Mouse (Mus musculus) hindbrain, embryonic 15.5 days (tissue): ENCODE measurements around the gene Fam71e2. TPM values are rescaled to one million over a fixed set of nuclear protein-coding genes. Genes with fewer than 3 reads are reported as not detected.

Source experiments
- ATAC-seq: fragments of 200-750 bp; cut with Nextera tagmentation; 2 replicates; pipeline ENCODE4 v1.8.0; 2017; ENCODE audit warnings: low read depth, moderate number of reproducible peaks, moderate TSS enrichment; ENCODE audit not compliant: low FRiP score
- H3K27ac ChIP-seq: fragments of 300-500 bp; sonication (generic); replicated peaks from 2 replicates; pipeline ENCODE4 v1.5.1; 2015; ENCODE audit warnings: mild to moderate bottlenecking, inconsistent platforms
- H3K27me3 ChIP-seq: fragments of 300-500 bp; sonication (generic); 2 replicates; pipeline ENCODE4 v1.6.1; 2015; ENCODE audit warnings: control low read depth, inconsistent platforms
- H3K36me3 ChIP-seq: fragments of 300-500 bp; sonication (generic); 2 replicates; pipeline ENCODE4 v1.6.1; 2015; ENCODE audit warnings: control low read depth, inconsistent platforms
- H3K4me1 ChIP-seq: fragments of 300-500 bp; sonication (generic); replicated peaks from 2 replicates; pipeline ENCODE4 v1.6.1; 2015; ENCODE audit warnings: control low read depth, inconsistent platforms
- H3K4me2 ChIP-seq: fragments of 300-500 bp; sonication (generic); 2 replicates; pipeline ENCODE4 v1.6.1; 2015; ENCODE audit warnings: moderate library complexity, mild to moderate bottlenecking, inconsistent platforms
- H3K4me3 ChIP-seq: fragments of 300-500 bp; sonication (generic); 2 replicates; pipeline ENCODE4 v1.5.1; 2015; ENCODE audit warnings: mild to moderate bottlenecking, inconsistent platforms
- H3K9ac ChIP-seq: fragments of 300-500 bp; sonication (generic); 2 replicates; pipeline ENCODE4 v1.6.1; 2015; ENCODE audit warnings: inconsistent platforms
- H3K9me3 ChIP-seq: fragments of 300-500 bp; sonication (generic); 2 replicates; pipeline ENCODE4 v1.6.1; 2016; ENCODE audit warnings: control low read depth, inconsistent platforms
- WGBS: fragments of 180-500 bp; shearing (Covaris S2); methylation state at CpG from one replicate; pipeline ENCODE4 v1.1.7; 2015; 5-methylcytosine and 5-hydroxymethylcytosine counted together
- polyA plus RNA-seq: library from polyadenylated mRNA; unstranded; fragments of >200 nt; fragmentation: Nextera tagmentation; extraction: Ambion mirVana; gene quantifications from 2 replicates; pipeline ENCODE4 v1.2.1, GENCODE M21; 2015

The Fam71e2 gene
- polyA plus RNA-seq, 1 experiment from 2014 or later: not detected

DNA sequence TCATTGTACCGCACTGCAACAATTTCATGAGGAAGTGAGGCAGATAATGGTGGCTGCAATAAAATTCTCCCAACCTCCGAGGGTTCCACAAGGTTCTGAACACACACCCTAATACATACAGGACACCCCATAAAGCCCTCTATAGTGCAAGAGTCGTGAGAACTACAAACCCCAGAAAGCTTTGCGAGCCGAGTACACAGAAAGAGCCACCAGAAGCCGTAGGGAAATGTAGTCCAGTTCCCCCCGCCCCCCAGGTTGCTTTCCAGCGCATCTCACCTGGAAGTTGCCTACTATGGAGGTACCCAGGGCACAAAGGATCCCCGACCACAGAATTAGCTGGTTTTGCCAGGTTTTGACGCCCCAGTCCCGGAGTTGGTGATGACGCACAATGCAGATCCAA, 47.6 kb downstream of the Fam71e2 start:
- Histone ChIP-seq H3K27me3 (no peaks in the 10 kb centered on the region), H3K4me1 (no peaks in the 10 kb centered on the region), H3K4me3 (peak overlapping the region; percentile 25), H3K27ac (no peak overlapping the region), H3K9ac (peak overlapping the region; percentile 28; the same call in 1 of the 2 replicates), H3K36me3 (no peaks in the 10 kb centered on the region), H3K9me3 (no peaks in the 10 kb centered on the region), H3K4me2 (peak overlapping the region; percentile 55)
- ATAC-seq: peak; percentile 79
- WGBS: 45% methylated on average over 12 of the region's 12 CpGs

- no peaks in the 10 kb centered on the region for H3K9me3 ChIP-seq
- H3K4me2 ChIP-seq: no peak overlapping the region
- no peak for ATAC-seq
- WGBS: 97% methylated on average over 3 of the region's 3 CpGs
- peaks cover 31% of the 10 kb centered on the region for H3K36me3 ChIP-seq
- no peak overlapping the region for H3K4me3 ChIP-seq
- no peak overlapping the region for H3K9ac ChIP-seq
- no peak overlapping the region for H3K27ac ChIP-seq
- no peaks in the 10 kb centered on the region for H3K27me3 ChIP-seq
- no peaks in the 10 kb centered on the region for H3K4me1 ChIP-seq
Observed at GRCm38 (mm10) chr7:4719276-4719675, 51.8 kb downstream of the Fam71e2 start.

DNA sequence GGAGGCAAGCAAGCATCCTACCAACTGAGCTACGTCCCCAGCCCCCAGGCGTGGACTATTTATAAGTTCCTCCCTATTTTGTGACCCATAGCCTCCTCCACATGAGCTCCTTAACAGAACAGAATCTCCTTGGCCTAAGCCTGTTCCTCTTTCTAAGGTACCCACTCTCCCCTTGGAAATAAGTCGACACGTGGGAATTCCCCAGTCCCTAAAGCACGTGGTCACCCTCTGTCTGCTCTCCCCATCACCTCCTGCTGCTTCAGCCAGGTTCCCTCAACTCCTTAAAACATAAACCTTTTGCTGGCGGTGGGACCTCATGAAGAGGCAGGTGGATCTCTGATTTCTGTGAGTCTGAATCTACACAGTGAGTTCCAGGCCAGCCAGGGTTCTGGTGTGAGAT, 54.1 kb downstream of the Fam71e2 start:
- Histone ChIP-seq H3K36me3 (peaks cover 52% of the 10 kb centered on the region), H3K27ac (no peak overlapping the region), H3K4me2 (no peak overlapping the region), H3K4me1 (no peaks in the 10 kb centered on the region), H3K9ac (no peak overlapping the region), H3K4me3 (no peak overlapping the region), H3K27me3 (no peaks in the 10 kb centered on the region), H3K9me3 (no peaks in the 10 kb centered on the region)
- no peak for ATAC-seq
- WGBS: 80% methylated on average over 6 of the region's 6 CpGs

- ATAC-seq: no peak
- H3K9me3 ChIP-seq: no peaks in the 10 kb centered on the region
- WGBS: 73% methylated on average over 3 of the region's 3 CpGs
- H3K36me3 ChIP-seq: peaks cover 89% of the 10 kb centered on the region
- no peak overlapping the region for H3K27ac ChIP-seq
- H3K4me1 ChIP-seq: no peaks in the 10 kb centered on the region
- no peak overlapping the region for H3K4me3 ChIP-seq
- no peak overlapping the region for H3K9ac ChIP-seq
- no peak overlapping the region for H3K4me2 ChIP-seq
- no peaks in the 10 kb centered on the region for H3K27me3 ChIP-seq
Observed at GRCm38 (mm10) chr7:4712594-4712993, 58.5 kb downstream of the Fam71e2 start.

DNA sequence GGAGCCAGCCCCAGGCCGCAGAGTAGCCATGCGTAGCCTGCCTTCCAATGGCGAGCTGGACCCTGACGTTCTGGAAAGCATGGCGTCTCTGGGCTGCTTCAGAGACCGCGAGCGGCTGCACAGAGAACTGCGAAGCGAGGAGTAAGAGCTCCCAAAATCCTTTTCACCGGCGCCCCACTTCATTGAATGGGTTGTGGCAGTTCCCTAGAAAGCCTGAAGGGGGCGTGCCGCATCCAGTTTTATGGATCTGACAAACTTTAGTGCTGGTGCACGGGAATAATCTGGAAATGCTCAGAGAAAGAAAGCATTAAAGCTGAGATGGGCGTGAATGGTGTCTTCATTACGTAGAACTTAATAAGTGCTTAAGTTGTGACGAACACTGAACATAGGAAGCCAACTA, 66.0 kb downstream of the Fam71e2 start:
- no peak for ATAC-seq
- WGBS: 40% methylated on average over 18 of the region's 18 CpGs

More for the DNA sequence above, 66.0 kb downstream of the Fam71e2 start:
- no peak overlapping the region for H3K27ac ChIP-seq
- H3K4me1 ChIP-seq: no peaks in the 10 kb centered on the region; the same call in 1 of the 2 replicates
- no peaks in the 10 kb centered on the region for H3K9me3 ChIP-seq
- no peak overlapping the region for H3K9ac ChIP-seq
- no peak overlapping the region for H3K4me2 ChIP-seq
- no peak overlapping the region for H3K4me3 ChIP-seq
- no peaks in the 10 kb centered on the region for H3K27me3 ChIP-seq
- peaks cover 76% of the 10 kb centered on the region for H3K36me3 ChIP-seq

Other genes starting within 250 kb of the Fam71e2 start
- gene Tnni3, start 247.1 kb downstream of the Fam71e2 start, polyA plus RNA-seq: 2.1 TPM in 2 replicates
- gene Dnaaf3, start 238.8 kb downstream of the Fam71e2 start, polyA plus RNA-seq: 2.8 and 3.6 TPM in 2 replicates
- 99.6 and 117 TPM in 2 replicates for gene Syt5, start 223.8 kb downstream of the Fam71e2 start, polyA plus RNA-seq
- gene Ptprh, start 167.3 kb downstream of the Fam71e2 start, polyA plus RNA-seq: 1.2 and 1.3 TPM in 2 replicates
- gene Tmem86b, start 139.9 kb downstream of the Fam71e2 start, polyA plus RNA-seq: 2.3 and 2.5 TPM in 2 replicates
- 10.0 and 10.2 TPM in 2 replicates for gene Ppp6r1, start 112.3 kb downstream of the Fam71e2 start, polyA plus RNA-seq
- 168 and 171 TPM in 2 replicates for gene Hspbp1, start 86.2 kb downstream of the Fam71e2 start, polyA plus RNA-seq
- 7.1 and 8.7 TPM in 2 replicates for gene Brsk1, start 80.7 kb downstream of the Fam71e2 start, polyA plus RNA-seq
- gene Tmem150b, start 46.1 kb downstream of the Fam71e2 start, polyA plus RNA-seq: 0.12 and 0.27 TPM in 2 replicates
- gene Kmt5c, start 31.2 kb downstream of the Fam71e2 start, polyA plus RNA-seq: 57.4 and 61.8 TPM in 2 replicates
- 24.1 and 28.1 TPM in 2 replicates for gene Cox6b2, start 18.2 kb downstream of the Fam71e2 start, polyA plus RNA-seq
- 0.87 and 1.1 TPM in 2 replicates for gene Il11, start 11.6 kb upstream of the Fam71e2 start, polyA plus RNA-seq
- gene Tmem190, start 11.6 kb upstream of the Fam71e2 start, polyA plus RNA-seq: not detected in 2 replicates
- gene Tmem238, start 18.4 kb upstream of the Fam71e2 start, polyA plus RNA-seq: 5.9 and 6.3 TPM in 2 replicates
- 212 and 228 TPM in 2 replicates for gene Rpl28, start 21.6 kb upstream of the Fam71e2 start, polyA plus RNA-seq
- 269 and 295 TPM in 2 replicates for gene Ube2s, start 41.3 kb upstream of the Fam71e2 start, polyA plus RNA-seq
- gene Shisa7, start 73.4 kb upstream of the Fam71e2 start, polyA plus RNA-seq: 10.8 and 12.8 TPM in 2 replicates
- gene Isoc2b, start 99.0 kb upstream of the Fam71e2 start, polyA plus RNA-seq: 3.2 and 4.1 TPM in 2 replicates
- 0.75 and 0.77 TPM in 2 replicates for gene Isoc2a, start 105.9 kb upstream of the Fam71e2 start, polyA plus RNA-seq
- gene Gm36210, start 135.2 kb upstream of the Fam71e2 start, polyA plus RNA-seq: 0.45 and 0.47 TPM in 2 replicates
- 3.5 and 4.2 TPM in 2 replicates for gene Zfp628, start 143.9 kb upstream of the Fam71e2 start, polyA plus RNA-seq
- 35.3 and 35.8 TPM in 2 replicates for gene Nat14, start 150.7 kb upstream of the Fam71e2 start, polyA plus RNA-seq
- gene Ssc5d, start 154.5 kb upstream of the Fam71e2 start, polyA plus RNA-seq: 1.2 and 1.3 TPM in 2 replicates
- gene Sbk2, start 193.1 kb upstream of the Fam71e2 start, polyA plus RNA-seq: 0.12 and 0.18 TPM in 2 replicates
- 0.49 and 0.62 TPM in 2 replicates for gene Sbk3, start 199.9 kb upstream of the Fam71e2 start, polyA plus RNA-seq
- 60.3 and 66.8 TPM in 2 replicates for gene Zfp579, start 224.9 kb upstream of the Fam71e2 start, polyA plus RNA-seq
- gene Zfp524, start 243.1 kb upstream of the Fam71e2 start, polyA plus RNA-seq: 8.1 and 9.2 TPM in 2 replicates
- 41.9 and 44.6 TPM in 2 replicates for gene Fiz1, start 243.4 kb upstream of the Fam71e2 start, polyA plus RNA-seq
- gene Gm44973, start 244.2 kb upstream of the Fam71e2 start, polyA plus RNA-seq: 1.2 TPM in 1 of 2 replicates, not detected in the other
- 6.0 and 7.5 TPM in 2 replicates for gene Zfp865, start 249.1 kb upstream of the Fam71e2 start, polyA plus RNA-seq
- 58.8 and 65.2 TPM in 2 replicates for gene Ccdc106, start 249.3 kb upstream of the Fam71e2 start, polyA plus RNA-seq